Mouse (Mus musculus) testis, adult 2 months (tissue): ENCODE measurements around the gene Supt6.

Experiments
- CTCF ChIP-seq: fragments of 200-500 bp; IDR thresholded peaks from 2 replicates; pipeline ENCODE4 v1.5.1; 2012; ENCODE audit warnings: low read depth, mild to moderate bottlenecking, inconsistent platforms, low read length, moderate library complexity; ENCODE audit not compliant: control insufficient read depth, insufficient read depth, insufficient replicate concordance
- POLR2A ChIP-seq: fragments of 200-500 bp; IDR thresholded peaks from 2 replicates; pipeline ENCODE4 v1.6.1; 2012; ENCODE audit warnings: low read depth, mild to moderate bottlenecking, inconsistent platforms, low read length, moderate library complexity; ENCODE audit not compliant: control insufficient read depth

DNA sequence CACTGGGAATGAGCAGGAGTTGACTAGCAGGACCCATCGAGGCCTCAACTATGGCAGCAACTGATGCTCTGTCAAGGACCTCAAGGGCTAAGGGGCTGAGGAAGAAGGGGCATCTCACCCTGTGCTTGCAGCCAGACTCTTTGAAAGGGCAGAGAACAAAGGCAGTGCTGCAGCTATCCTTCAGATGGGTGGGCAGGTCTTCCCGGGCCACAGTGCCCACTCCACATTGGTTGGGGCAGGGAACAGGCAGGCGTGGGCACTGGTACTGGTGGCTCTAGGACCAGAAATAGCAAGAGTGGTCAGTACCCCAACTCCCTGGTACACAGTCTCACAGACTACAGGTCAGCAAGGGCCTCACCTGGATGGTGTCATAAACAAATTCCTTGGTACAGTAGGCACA is 85.1 kb downstream of the Supt6 start:
- no peak for TF ChIP-seq CTCF
- no peak for TF ChIP-seq POLR2A
